Mouse (Mus musculus) liver, adult 2 months (tissue): ENCODE results near the gene Col8a2. TPM values are rescaled to one million over a fixed set of nuclear protein-coding genes. Genes with fewer than 3 reads are reported as not detected.

Experiments used
- DNase-seq: peaks from one replicate; pipeline ENCODE4 v3.0.0-alpha.2; 2011; ENCODE audit warnings: low read depth, low spot score; ENCODE audit errors: extremely low read depth
- H3K27ac ChIP-seq: fragments of 200-500 bp; replicated peaks from 2 replicates; pipeline ENCODE4 v1.5.1; 2012; ENCODE audit warnings: low read depth, mild to moderate bottlenecking, control low read depth, inconsistent platforms, low read length; ENCODE audit not compliant: insufficient read depth
- H3K27me3 ChIP-seq: fragments of 200-500 bp; 2 replicates; pipeline ENCODE4 v1.6.1; 2012; ENCODE audit warnings: mild to moderate bottlenecking, moderate library complexity, low read length, inconsistent platforms; ENCODE audit not compliant: control insufficient read depth, insufficient read depth
- H3K36me3 ChIP-seq: fragments of 200-500 bp; 2 replicates; pipeline ENCODE4 v1.6.1; 2012; ENCODE audit warnings: low read length, inconsistent platforms; ENCODE audit not compliant: control insufficient read depth, insufficient read depth
- H3K4me1 ChIP-seq: fragments of 200-500 bp; 2 replicates; pipeline ENCODE4 v1.6.1; 2011; ENCODE audit warnings: low read length; ENCODE audit not compliant: control insufficient read depth, insufficient read depth
- H3K4me3 ChIP-seq: fragments of 200-500 bp; 2 replicates; pipeline ENCODE4 v1.5.1; 2011; ENCODE audit warnings: low read depth, mild to moderate bottlenecking, control low read depth, low read length, moderate library complexity; ENCODE audit not compliant: insufficient read depth
- H3K79me2 ChIP-seq: fragments of 200-500 bp; 2 replicates; pipeline ENCODE4 v1.6.1; 2012; ENCODE audit warnings: inconsistent platforms, mild to moderate bottlenecking, low read length, moderate library complexity; ENCODE audit not compliant: control insufficient read depth, insufficient read depth
- H3K9ac ChIP-seq: fragments of 200-500 bp; 2 replicates; pipeline ENCODE4 v1.6.1; 2012; ENCODE audit warnings: low read depth, mild to moderate bottlenecking, control low read depth, inconsistent platforms, low read length
- CTCF ChIP-seq: fragments of 200-500 bp; IDR thresholded peaks from 2 replicates; pipeline ENCODE4 v1.5.1; 2011; ENCODE audit warnings: low read depth, low read length, control low read depth
- POLR2A ChIP-seq: fragments of 200-500 bp; IDR thresholded peaks from 2 replicates; pipeline ENCODE4 v1.6.1; 2011; ENCODE audit warnings: low read length, control low read depth; ENCODE audit not compliant: insufficient read depth; ENCODE audit errors: extremely low read depth
- WGBS: fragments of 180-500 bp; shearing (Covaris S2); methylation state at CpG from one replicate; pipeline ENCODE4 v1.1.7; 2018; 5-methylcytosine and 5-hydroxymethylcytosine counted together
- polyA plus RNA-seq: library from polyadenylated mRNA; depleted of rRNA; stranded (reverse); fragments of >200 nt; gene quantifications from 2 replicates; pipeline ENCODE4 v1.2.3, GENCODE M21; 2012
- total RNA-seq: library from RNA; depleted of rRNA; stranded (reverse); fragments of >200 nt; gene quantifications from 2 replicates; pipeline ENCODE4 v1.2.3, GENCODE M21; 2014

Gene Col8a2
- total and polyA plus RNA-seq, 2 experiments = 0.09 to 0.17 TPM

DNA sequence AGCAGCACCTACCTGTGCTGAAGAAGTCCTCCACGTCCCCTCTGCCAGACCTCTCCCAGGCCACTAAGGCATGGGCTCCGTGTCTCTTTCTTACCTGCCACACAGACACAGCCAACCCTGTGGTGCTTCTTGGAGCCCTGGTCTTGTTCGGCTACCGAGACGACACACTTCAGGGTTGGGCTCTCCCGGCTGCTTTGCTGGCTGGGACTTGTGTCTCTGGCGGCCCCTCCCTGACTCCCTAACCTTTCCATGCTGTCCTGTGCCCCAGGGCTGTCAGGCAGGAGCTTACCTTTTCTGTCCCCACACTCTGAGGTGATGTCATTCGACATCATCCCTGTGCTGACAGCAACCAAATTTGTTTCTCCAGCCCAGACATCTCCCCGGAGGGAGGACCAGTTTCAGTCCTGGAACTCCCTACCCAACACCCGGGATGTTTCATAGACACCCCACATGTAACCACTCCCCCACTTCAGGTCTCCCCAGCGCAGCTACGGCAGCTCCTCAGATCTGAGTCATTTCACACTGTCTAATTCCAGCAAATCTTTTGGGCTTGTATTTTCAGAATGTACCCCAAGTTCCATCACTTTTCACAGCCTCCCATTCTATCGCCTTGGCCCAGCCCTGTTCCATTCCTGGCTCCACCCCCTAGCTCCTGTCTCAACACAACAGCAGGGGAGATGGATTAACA is 40.2 kb upstream of the Col8a2 start:
- no peak overlapping the region for H3K9ac ChIP-seq
- no peak for TF ChIP-seq CTCF
- no peak overlapping the region for H3K27ac ChIP-seq
- H3K36me3 ChIP-seq = peaks cover 2% of the 10 kb centered on the region; the same call in 1 of the 2 replicates
- DNase-seq = no peak
- peaks cover 40% of the 10 kb centered on the region for H3K79me2 ChIP-seq
- H3K4me1 ChIP-seq = peaks cover 6% of the 10 kb centered on the region
- H3K4me3 ChIP-seq = no peak overlapping the region
- WGBS = 85% methylated on average over 13 of the region's 13 CpGs
- H3K27me3 ChIP-seq = no peaks in the 10 kb centered on the region

DNA sequence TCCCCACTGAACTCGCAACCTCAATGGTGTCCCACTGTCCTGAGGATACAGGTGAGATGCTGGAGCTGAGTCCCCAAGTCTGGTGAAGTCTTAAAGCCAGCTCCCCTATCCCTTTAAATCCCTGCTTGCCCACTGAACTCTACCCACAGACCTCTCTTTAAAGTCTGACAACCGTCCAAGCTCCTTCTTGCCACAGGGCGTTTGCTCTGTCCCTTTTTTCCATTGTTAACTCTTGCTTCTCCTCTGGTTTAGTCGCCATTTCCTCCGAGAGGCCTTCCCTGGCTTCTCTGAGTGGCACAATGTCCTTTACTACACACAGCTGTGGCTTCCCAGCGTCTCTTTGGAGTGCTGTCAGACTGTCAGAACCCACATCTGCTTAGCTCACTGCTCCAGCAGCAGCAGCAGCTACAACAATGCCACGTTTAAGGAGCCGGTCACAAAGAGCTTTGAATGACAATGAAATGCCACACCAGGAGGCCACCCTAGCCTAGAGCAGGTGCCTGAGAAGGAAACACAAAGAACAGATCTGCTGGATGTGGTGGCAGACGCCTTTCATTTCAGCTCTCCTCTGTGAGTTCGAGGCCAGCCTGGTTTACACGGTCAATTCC is 38.2 kb upstream of the Col8a2 start:
- WGBS = 64% methylated on average over 11 of the region's 11 CpGs
- no peak for DNase-seq
- no peak overlapping the region for H3K27ac ChIP-seq
- peaks cover 6% of the 10 kb centered on the region for H3K4me1 ChIP-seq
- no peak overlapping the region for H3K4me3 ChIP-seq
- no peaks in the 10 kb centered on the region for H3K27me3 ChIP-seq
- no peak overlapping the region for H3K9ac ChIP-seq
- H3K36me3 ChIP-seq = no peaks in the 10 kb centered on the region
- TF ChIP-seq POLR2A = no peak
- TF ChIP-seq CTCF = no peak
- H3K79me2 ChIP-seq = peaks cover 57% of the 10 kb centered on the region

DNA sequence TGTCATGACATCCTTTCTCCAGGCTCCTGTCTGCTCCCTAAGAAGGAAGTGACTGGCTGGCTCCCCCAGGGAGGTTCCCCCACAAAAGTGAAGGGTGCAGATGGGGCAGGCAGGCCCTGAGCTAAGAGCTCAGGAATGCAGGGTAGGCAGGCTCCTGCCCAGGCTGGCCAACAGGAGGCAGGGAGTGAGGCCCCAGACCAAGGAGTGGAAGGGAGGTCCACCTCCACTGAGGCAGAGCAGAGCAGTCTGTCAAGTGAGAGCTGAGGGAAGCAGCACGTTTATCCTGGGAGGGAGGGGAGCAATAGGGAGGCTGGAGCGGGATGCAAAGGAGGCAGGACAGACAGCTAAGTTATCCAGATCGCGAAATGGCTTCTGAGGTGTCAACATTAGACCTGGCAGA is 35.9 kb upstream of the Col8a2 start:
- Histone ChIP-seq H3K9ac (no peak overlapping the region), H3K4me3 (no peak overlapping the region), H3K27me3 (no peaks in the 10 kb centered on the region), H3K4me1 (peaks cover 11% of the 10 kb centered on the region), H3K36me3 (no peaks in the 10 kb centered on the region), H3K79me2 (peaks cover 77% of the 10 kb centered on the region), H3K27ac (no peak overlapping the region)
- WGBS = 50% methylated on average over 4 of the region's 4 CpGs
- DNase-seq = no peak
- TF ChIP-seq POLR2A = no peak

DNA sequence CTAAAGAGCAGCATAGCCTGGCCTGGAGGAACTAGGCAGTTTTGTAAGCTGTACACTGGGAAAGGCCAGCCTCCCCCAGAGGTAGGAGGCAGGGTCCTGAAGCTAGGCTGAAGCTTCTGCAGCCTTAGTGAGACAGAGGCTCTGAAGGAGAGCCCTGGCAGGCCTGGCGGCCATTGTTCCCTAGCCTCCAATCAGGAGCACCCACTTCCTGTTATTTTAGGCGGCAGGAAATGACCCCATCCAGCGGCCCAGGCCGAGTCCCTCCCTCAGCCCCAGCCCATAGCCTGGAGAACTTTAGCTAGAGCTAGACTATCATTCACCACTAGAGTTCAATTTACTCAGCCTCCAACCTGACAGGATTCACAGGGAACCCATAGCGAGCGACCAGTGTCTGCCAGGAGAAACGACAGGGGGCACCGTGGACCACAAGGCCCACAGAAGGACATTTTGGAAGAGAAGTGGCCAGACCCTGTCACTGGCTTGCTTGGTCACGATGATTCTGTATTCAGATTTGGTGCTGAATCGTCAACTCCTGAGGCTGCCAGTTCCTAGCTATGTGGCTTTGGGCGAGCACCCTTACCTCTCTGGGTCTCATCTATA is 34.8 kb upstream of the Col8a2 start:
- Histone ChIP-seq H3K36me3 (no peaks in the 10 kb centered on the region), H3K27me3 (no peaks in the 10 kb centered on the region), H3K27ac (peak overlapping the region; percentile 52), H3K9ac (0 out of 2 replicates have a peak overlapping the region, but pooled peaks have one; percentile 19), H3K4me3 (no peak overlapping the region), H3K79me2 (peaks cover 72% of the 10 kb centered on the region), H3K4me1 (peaks cover 11% of the 10 kb centered on the region)
- TF ChIP-seq POLR2A (no peak), CTCF (no peak)
- no peak for DNase-seq
- WGBS = 69% methylated on average over 11 of the region's 11 CpGs

DNA sequence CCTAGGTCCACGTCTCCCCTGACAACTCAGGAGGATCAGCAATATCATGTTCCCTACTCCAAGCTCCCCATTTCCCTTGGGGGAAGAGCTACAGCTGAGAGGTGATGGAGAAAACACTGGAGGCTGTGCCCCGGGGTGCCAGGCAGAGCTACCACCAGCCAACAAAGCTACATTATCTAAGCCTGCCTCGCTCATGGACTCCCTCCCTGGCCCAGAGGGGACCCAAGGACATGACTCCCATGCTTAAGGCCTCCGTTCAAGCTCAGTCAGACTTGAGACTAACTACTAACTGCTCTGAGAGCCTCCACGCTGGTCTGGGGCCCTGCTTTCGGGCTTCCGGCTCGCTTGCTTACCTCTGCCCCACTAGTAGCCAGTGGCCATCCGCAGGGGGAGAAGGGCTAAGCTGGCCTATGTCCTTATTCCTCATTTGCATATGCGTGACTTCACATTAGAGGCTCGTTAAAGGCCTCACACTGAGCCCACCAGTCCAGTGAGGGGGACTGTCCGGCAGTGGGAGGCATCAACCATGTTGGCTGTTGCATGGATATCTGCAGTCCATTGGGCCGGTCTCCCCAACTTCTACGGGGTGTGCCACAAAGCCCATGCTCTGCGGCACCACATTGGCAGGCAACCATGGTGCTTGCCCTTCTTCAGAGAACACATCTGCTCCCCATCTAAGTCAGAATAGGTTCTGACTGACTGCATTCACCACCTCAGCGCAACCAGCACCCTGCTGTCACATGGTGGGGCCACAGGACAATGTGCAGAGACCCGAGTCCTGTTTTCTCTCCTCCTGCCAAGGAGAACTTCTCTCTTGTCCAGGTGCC is 34.0 kb upstream of the Col8a2 start:
- H3K79me2 ChIP-seq = peaks cover 69% of the 10 kb centered on the region
- H3K36me3 ChIP-seq = no peaks in the 10 kb centered on the region
- no peak for DNase-seq
- H3K4me1 ChIP-seq = peaks cover 13% of the 10 kb centered on the region
- peak overlapping the region; percentile 52 for H3K27ac ChIP-seq
- H3K4me3 ChIP-seq = no peak overlapping the region
- H3K9ac ChIP-seq = no peak overlapping the region
- WGBS = 84% methylated on average over 17 of the region's 17 CpGs
- TF ChIP-seq POLR2A = no peak
- TF ChIP-seq CTCF = no peak
- no peaks in the 10 kb centered on the region for H3K27me3 ChIP-seq
